Mouse (Mus musculus): ENCODE results near the gene Gm28035. TPM values are rescaled to one million over a fixed set of nuclear protein-coding genes. Genes with fewer than 3 reads are reported as not detected.

Gm28035 gene
- polyA plus RNA-seq, 1 experiment from 2014 or later = 0.05 TPM

- WGBS = under 1% methylated on average over 66 of the region's 68 CpGs
- no peak for TF ChIP-seq CTCF (IDR thresholded peaks at IDR 0.05; ENCODE audit: low read depth)
- no peak for TF ChIP-seq EP300 (optimal IDR thresholded peaks at IDR 0.05)
- Histone ChIP-seq H3K27me3 (ENCODE audit: control insufficient read depth, insufficient read depth, low read length) (no peaks in the 10 kb centered on the region), H3K4me1 (replicated peaks; ENCODE audit: control insufficient read depth, insufficient read depth) (peaks cover 5% of the 10 kb centered on the region; the same call in 1 of the 2 replicates), H3K9me3 (ENCODE audit: control insufficient read depth, low read length) (no peaks in the 10 kb centered on the region), H3K4me3 (ENCODE audit: low read depth, low read length) (peak within 1 kb of the TSS; percentile 85), H3K27ac (replicated peaks) (peak within 1 kb of the TSS; percentile 83), H3K4me2 (replicated peaks; ENCODE audit: low read depth) (peak within 1 kb of the TSS; percentile 89), H3K36me3 (ENCODE audit: control insufficient read depth, insufficient read depth, low read length) (no peaks in the 10 kb centered on the region), H3K9ac (ENCODE audit: low read length) (peak within 1 kb of the TSS; percentile 87)
- peak; percentile 93 for ATAC-seq (ENCODE audit: low FRiP score, low TSS enrichment)
- DNase-seq (ENCODE audit: low spot score) = peak; percentile 97
Measured at GRCm38 (mm10) chr2:30286192-30287026, 46.0 kb downstream of the Gm28035 start, which contains the start of the genes Dolk and Nup188. TSS of gene Dolk (minus strand) at chr2:30286334. TSS of gene Nup188 (plus strand) at chr2:30286397.

GRCm38 (mm10) chr2:30287027-30287373 lies 46.6 kb downstream of the Gm28035 start:
- Histone ChIP-seq H3K4me1 (replicated peaks; ENCODE audit: control insufficient read depth, insufficient read depth) (peaks cover 5% of the 10 kb centered on the region; the same call in 1 of the 2 replicates), H3K4me2 (replicated peaks; ENCODE audit: low read depth) (peak overlapping the region; percentile 89), H3K4me3 (ENCODE audit: low read depth, low read length) (peak overlapping the region; percentile 85), H3K9me3 (ENCODE audit: control insufficient read depth, low read length) (no peaks in the 10 kb centered on the region), H3K27ac (replicated peaks) (no peak overlapping the region), H3K36me3 (ENCODE audit: control insufficient read depth, insufficient read depth, low read length) (no peaks in the 10 kb centered on the region), H3K27me3 (ENCODE audit: control insufficient read depth, insufficient read depth, low read length) (no peaks in the 10 kb centered on the region), H3K9ac (ENCODE audit: low read length) (peak overlapping the region; percentile 87)
- WGBS = under 1% methylated on average over 10 of the region's 10 CpGs
- ATAC-seq (ENCODE audit: low FRiP score, low TSS enrichment) (no peak), DNase-seq (ENCODE audit: low spot score) (peak; percentile 45)
- peak; percentile 30; the same call in 1 of the 2 replicates for TF ChIP-seq CTCF (IDR thresholded peaks at IDR 0.05; ENCODE audit: low read depth)
- TF ChIP-seq EP300 (optimal IDR thresholded peaks at IDR 0.05) = no peak

GRCm38 (mm10) chr2:30299525-30299924 lies 59.2 kb downstream of the Gm28035 start:
- Histone ChIP-seq H3K27me3 (ENCODE audit: control insufficient read depth, insufficient read depth, low read length) (no peaks in the 10 kb centered on the region), H3K4me3 (ENCODE audit: low read depth, low read length) (no peak overlapping the region), H3K4me1 (replicated peaks; ENCODE audit: control insufficient read depth, insufficient read depth) (no peaks in the 10 kb centered on the region), H3K27ac (replicated peaks) (no peak overlapping the region), H3K4me2 (replicated peaks; ENCODE audit: low read depth) (no peak overlapping the region), H3K9ac (ENCODE audit: low read length) (no peak overlapping the region), H3K36me3 (ENCODE audit: control insufficient read depth, insufficient read depth, low read length) (peaks cover 5% of the 10 kb centered on the region; the same call in 1 of the 2 replicates), H3K9me3 (ENCODE audit: control insufficient read depth, low read length) (no peaks in the 10 kb centered on the region)
- ATAC-seq (ENCODE audit: low FRiP score, low TSS enrichment) (no peak), DNase-seq (ENCODE audit: low spot score) (no peak)
- 78% methylated on average over 3 of the region's 3 CpGs for WGBS
- TF ChIP-seq CTCF (IDR thresholded peaks at IDR 0.05; ENCODE audit: low read depth) (peak; percentile 59), EP300 (optimal IDR thresholded peaks at IDR 0.05) (no peak)

- Histone ChIP-seq H3K4me1 (replicated peaks; ENCODE audit: control insufficient read depth, insufficient read depth) (no peaks in the 10 kb centered on the region), H3K9me3 (ENCODE audit: control insufficient read depth, low read length) (no peaks in the 10 kb centered on the region), H3K27me3 (ENCODE audit: control insufficient read depth, insufficient read depth, low read length) (no peaks in the 10 kb centered on the region), H3K36me3 (ENCODE audit: control insufficient read depth, insufficient read depth, low read length) (peaks cover 6% of the 10 kb centered on the region; the same call in 1 of the 2 replicates), H3K4me2 (replicated peaks; ENCODE audit: low read depth) (no peak overlapping the region), H3K9ac (ENCODE audit: low read length) (no peak overlapping the region), H3K27ac (replicated peaks) (no peak overlapping the region), H3K4me3 (ENCODE audit: low read depth, low read length) (no peak overlapping the region)
- ATAC-seq (ENCODE audit: low FRiP score, low TSS enrichment) (no peak), DNase-seq (ENCODE audit: low spot score) (no peak)
- 82% methylated on average over 5 of the region's 5 CpGs for WGBS
- no peak for TF ChIP-seq CTCF (IDR thresholded peaks at IDR 0.05; ENCODE audit: low read depth)
- TF ChIP-seq EP300 (optimal IDR thresholded peaks at IDR 0.05) = no peak
Measured at GRCm38 (mm10) chr2:30299966-30300365, 59.6 kb downstream of the Gm28035 start.

DNA sequence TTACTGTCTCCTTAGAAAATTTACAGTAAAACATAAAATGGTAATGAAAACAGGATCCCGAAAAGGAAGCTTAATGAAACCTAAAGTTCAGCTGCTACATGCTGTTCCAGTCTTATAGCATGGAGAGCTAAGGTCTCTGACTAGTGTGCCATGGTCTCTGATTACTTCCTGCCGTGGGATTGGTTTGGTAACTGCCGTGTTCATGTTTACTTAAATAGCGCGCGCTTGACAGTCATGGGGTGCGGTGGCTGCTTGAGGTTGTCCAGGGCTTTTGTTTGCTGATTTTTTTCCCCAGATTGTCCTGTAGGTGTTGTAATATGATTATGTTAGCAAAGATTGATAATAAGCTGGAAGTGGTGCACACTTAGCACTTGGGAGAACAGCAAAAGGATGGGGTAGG lies 65.7 kb downstream of the Gm28035 start:
- Histone ChIP-seq H3K4me1 (replicated peaks; ENCODE audit: control insufficient read depth, insufficient read depth) (no peaks in the 10 kb centered on the region), H3K4me3 (ENCODE audit: low read depth, low read length) (no peak overlapping the region), H3K4me2 (replicated peaks; ENCODE audit: low read depth) (no peak overlapping the region), H3K9me3 (ENCODE audit: control insufficient read depth, low read length) (no peaks in the 10 kb centered on the region), H3K27ac (replicated peaks) (no peak overlapping the region), H3K9ac (ENCODE audit: low read length) (no peak overlapping the region), H3K27me3 (ENCODE audit: control insufficient read depth, insufficient read depth, low read length) (no peaks in the 10 kb centered on the region), H3K36me3 (ENCODE audit: control insufficient read depth, insufficient read depth, low read length) (peaks cover 32% of the 10 kb centered on the region)
- ATAC-seq (ENCODE audit: low FRiP score, low TSS enrichment) (peak; percentile 91), DNase-seq (ENCODE audit: low spot score) (peak; percentile 73)
- 74% methylated on average over 7 of the region's 7 CpGs for WGBS
- TF ChIP-seq CTCF (IDR thresholded peaks at IDR 0.05; ENCODE audit: low read depth) (no peak), EP300 (optimal IDR thresholded peaks at IDR 0.05) (no peak)

DNA sequence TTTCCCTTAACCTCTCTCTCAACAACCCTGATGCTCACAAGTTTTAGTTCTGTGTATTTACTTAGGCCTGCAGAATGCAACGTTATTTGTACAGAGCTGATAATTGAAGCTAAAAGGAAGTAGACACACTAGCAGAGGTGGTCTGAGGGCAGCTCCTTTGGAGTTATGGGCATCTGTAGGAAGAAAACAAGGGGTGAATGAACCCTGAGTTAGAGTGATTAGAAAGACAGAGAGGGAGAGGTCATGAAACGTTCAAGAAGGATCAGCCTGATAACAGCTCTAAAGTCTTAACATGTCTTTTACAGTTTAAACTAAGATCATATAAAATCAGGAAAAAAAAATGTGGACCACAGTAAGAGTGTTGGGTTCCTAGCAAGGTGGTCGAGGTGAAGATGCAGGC lies 69.0 kb downstream of the Gm28035 start:
- Histone ChIP-seq H3K9me3 (ENCODE audit: control insufficient read depth, low read length) (no peaks in the 10 kb centered on the region), H3K4me2 (replicated peaks; ENCODE audit: low read depth) (no peak overlapping the region), H3K9ac (ENCODE audit: low read length) (no peak overlapping the region), H3K4me1 (replicated peaks; ENCODE audit: control insufficient read depth, insufficient read depth) (no peaks in the 10 kb centered on the region), H3K27ac (replicated peaks) (no peak overlapping the region), H3K4me3 (ENCODE audit: low read depth, low read length) (no peak overlapping the region), H3K27me3 (ENCODE audit: control insufficient read depth, insufficient read depth, low read length) (no peaks in the 10 kb centered on the region), H3K36me3 (ENCODE audit: control insufficient read depth, insufficient read depth, low read length) (peaks cover 40% of the 10 kb centered on the region)
- WGBS = 74% methylated on average over 3 of the region's 3 CpGs
- TF ChIP-seq CTCF (IDR thresholded peaks at IDR 0.05; ENCODE audit: low read depth) = no peak
- no peak for TF ChIP-seq EP300 (optimal IDR thresholded peaks at IDR 0.05)
- DNase-seq (ENCODE audit: low spot score) (no peak), ATAC-seq (ENCODE audit: low FRiP score, low TSS enrichment) (no peak)
